Mouse (Mus musculus) left cerebral cortex, postnatal 36 days (tissue): ENCODE measurements around the gene Paqr8. TPM values are rescaled to one million over a fixed set of nuclear protein-coding genes. Genes with fewer than 3 reads are reported as not detected.

Experiments
- DNase-seq, 2 experiments: peaks; one replicate each; pipeline ENCODE4 v3.0.0; 2021 to 2022; ENCODE audit warnings: low spot score in 2 of 2, mixed read lengths in 1 of 2
- intact Hi-C: fragments of 180-260 bp; cut with DNase I; formaldehyde crosslinking; loops from one replicate; pipeline ENCODE4 v1.15.1; 2025
- total RNA-seq, 2 experiments: library from RNA; stranded (reverse); gene quantifications; 2 replicates each; pipeline ENCODE4 v1.2.3; 2021

Gene Paqr8
- 100 to 1,000 TPM; 123 to 125 TPM for total RNA-seq

DNA sequence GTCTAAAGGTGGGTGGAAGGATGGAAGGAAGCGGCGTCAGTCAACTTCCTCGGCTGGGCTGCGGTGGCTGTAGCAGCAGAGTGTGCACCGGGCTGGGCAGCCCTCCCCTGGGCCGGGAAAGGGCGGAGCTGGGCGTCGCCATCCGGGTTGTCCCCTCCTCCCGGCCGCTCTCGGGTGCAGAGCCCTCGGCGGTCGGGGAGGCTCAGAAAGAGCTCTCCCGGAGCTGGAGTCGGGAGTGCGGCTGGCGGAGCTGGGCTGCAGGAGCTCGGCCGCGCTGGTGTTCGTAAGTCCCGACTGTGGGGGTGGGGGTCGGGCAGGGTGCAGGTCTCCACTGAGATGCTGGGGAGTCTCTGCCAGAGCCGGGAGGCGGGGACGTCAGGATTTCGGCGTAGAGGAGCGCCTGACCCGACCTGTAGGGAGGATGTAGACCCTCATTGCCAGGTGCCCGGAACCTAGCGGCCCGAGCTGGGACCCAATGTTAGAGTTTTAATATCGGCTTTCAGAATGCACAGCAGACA lies at the start of gene Paqr8:
Paqr8 (plus strand) TSS at position 203 of the 518 bp plus-strand sequence.
- intact Hi-C loops: loop anchor here (5.0 to 10.0 kb wide), 4 partner anchors 42 to 278 kb away; no protein-coding TSS in a partner anchor
- peak; percentile 86 to 88 for DNase-seq

DNA sequence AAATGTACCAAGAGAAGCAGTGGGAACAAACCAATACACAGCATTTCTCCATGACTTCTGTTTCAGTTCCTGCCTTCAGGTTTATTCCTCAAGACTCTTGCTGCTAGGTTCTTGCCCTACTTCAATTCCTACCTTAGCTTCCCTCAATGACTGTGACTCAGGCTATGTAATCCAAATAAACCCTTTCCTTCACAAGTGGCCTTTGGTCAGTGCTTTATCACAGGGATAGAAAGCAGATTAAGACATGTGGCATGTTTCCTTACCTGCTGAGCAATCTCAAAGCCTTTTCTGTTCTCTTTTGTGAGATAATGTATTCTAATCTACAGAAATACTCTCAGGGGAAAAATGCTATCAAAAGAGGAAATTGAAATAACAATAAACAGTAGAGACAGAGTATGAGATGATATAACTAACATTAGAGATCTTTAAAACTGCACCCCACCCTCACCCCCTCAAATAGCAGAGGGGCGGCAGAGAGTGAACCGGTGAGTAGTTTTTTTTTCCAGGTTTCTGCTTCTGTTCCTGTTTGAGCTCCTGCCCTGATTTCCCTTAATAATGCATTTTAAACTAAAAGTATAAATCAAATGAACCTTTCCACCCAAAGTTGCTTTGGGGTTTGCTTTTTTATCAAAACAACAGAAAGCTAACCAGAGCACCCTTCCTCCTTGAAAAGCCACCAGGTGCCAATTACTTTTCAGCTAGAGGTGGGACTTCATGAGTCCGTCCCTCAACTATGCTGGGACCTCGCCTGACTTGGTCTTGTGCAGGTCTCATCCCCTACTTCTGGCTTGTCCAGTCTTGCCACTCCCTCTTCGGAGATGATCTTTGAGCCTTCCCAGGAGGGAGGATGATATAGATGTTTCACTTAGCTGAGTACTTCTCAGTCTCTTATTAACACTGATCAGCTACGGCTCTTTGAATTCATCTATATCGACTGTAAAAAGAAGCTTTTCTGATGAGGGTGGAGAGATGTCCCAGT lies 33.2 kb upstream of the Paqr8 start:
- intact Hi-C loops: no loop called here
- no peak for DNase-seq

DNA sequence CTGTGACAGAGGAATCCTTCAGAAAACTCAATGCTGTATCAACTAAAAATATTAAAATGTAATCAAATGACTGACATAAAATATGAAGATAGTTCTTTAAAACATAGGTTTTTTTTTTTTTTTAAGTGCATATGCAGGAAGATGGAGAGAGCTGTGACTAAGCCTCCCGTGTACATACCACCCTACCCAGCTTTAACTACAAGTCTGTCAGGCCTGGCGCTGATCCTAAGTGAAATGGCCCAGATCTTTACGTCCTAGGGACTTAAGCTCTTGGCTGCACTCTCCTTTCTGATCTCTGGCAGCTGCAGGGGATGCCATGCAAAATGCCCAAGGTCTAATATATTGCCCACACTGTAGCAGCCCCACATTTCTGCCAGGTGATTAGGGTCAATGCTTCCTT lies 29.6 kb upstream of the Paqr8 start:
- DNase-seq: no peak

DNA sequence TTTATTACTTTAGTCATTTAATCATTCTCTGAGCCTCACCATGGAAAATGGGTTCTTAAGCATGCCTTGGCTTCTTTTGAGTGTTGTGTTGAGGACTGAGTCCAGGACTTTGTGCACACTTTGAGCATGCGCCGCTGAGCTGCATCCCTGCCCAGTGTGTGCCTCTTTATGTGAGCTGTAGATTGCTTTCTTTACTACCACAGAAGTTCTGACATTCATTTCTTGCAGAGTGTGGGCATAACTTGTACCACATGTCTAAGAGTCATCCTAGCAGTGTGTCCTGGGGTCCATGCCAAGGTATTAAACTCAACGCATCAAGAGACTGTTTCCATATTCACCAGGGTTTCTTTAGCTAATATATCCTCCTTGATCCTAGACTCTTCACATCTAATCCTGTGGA lies 28.5 kb upstream of the Paqr8 start:
- DNase-seq: no peak
- intact Hi-C loops: no loop called here

More for the DNA sequence above, 29.6 kb upstream of the Paqr8 start:
- intact Hi-C loops: no loop called here

DNA sequence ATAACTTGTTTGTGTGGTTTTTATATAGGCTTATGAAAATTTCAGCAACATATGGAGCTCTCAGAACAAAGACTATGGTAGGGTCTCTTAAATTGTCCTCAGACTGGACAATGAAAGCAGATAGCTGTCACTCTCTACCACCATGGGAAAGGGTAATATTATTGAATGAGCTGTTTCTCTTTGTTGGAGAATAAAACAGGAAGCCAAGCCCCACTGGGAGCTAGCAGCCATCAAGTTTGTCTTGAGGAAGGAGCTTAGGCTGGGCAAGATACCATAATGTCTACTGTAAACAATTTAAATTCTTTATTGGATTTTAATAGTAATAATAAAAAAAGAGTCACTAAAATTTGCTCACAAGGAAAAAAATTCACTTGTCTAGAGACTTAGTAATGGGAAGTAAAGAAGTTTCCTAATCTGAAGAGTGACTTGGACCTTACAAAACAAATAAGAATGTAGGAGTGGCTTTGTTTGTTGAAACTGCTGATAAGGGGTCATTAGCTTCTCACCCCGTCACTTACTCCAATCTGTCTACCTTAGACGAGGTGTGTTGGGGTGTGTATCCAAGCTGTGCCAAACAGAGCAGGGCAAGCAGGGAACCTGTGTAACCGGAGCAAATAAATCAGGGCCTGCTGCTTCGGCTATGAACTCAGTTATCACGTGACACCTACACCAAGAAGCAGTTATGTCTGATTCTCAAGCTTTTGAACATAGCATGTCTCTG lies 26.8 kb upstream of the Paqr8 start:
- DNase-seq: no peak
- intact Hi-C loops: no loop called here

DNA sequence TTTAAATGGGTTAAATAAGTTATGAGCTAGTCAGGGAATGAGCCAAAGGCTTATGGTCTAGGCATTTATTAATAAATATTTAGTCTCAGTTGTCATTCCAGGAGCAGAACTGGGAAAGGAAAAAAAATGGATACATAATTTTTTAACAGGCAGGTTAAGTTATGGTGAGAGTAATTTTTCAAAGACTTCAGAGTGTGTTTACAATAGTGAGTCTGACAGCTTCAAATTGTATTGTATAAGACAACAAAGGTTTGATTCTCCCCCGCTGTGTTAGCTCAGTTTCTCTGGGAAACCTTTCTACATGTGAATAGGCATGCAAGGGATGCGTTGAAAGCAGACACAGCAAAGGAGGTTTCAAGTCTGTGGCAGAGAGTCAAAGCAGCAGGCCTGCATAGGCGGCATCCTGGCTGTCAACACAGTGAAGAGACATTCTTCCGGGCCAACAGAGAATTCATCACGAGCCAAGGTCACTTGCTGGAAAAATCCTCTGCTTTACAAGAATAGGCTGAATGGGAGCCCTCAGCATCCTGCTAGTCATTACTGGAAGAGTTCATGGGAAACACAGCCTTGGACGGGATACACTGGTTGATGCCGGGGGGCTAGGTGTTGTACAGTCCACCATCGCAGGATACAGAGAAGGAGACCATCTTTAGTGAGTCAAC lies 23.0 kb upstream of the Paqr8 start:
- no peak for DNase-seq
- intact Hi-C loops: no loop called here

DNA sequence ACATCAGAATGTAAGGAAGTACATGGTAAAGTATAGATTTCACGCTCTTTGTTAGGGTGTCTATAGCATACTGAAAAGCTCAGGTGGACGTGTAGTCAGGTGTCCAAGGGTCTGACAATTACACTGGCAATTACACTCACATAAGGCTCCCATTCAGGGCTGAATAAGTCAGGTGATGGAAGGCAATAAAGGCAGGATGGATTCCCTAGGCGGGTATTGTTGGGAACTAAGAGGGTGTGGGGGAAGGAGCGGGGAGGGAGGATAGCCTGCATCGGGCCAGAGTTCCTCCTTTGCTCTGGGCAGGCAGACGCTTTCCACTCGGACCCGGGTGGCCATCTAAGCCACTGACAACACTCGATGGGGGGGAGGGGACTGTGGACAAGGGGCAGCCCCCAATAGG lies 22.4 kb upstream of the Paqr8 start:
- DNase-seq: no peak
- intact Hi-C loops: no loop called here

DNA sequence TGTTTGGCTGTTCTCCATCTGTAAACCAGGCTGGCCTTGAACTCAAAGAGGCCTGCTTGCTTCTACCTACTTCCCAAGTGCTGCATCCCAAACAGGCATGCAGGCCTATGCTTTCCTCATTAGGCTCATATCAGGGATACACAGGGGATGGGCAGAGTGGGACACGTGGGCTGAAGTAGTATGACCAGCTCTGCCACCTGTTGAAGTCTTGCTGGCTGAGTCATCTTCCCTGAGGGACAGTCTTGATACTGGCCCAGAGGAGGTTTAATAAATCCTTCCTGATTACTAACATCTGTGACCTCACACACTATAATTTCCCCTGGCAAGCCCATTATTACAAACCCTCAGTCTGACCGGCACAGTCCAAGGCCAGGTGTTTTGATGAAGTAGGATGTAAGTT lies 19.5 kb upstream of the Paqr8 start:
- intact Hi-C loops: no loop called here
- no peak for DNase-seq

DNA sequence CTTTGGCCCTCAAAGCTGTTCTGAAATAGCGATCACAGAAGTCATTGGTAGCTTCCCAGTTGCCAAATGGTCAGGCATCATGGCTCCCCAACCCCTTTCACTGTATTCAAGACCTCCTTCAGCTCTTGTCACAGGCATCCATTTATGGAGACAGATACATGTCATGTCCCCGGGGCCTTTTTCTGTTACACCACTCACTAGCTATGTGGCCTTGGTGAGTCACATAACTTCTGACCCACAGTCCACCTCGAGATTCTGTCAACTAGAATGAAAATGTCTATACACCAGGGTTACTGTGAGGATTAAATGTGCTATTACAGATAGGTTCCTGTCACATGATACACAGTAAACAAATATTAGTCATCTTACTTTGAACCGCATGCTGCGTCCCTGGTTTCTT lies 17.9 kb upstream of the Paqr8 start:
- intact Hi-C loops: no loop called here
- DNase-seq: no peak

DNA sequence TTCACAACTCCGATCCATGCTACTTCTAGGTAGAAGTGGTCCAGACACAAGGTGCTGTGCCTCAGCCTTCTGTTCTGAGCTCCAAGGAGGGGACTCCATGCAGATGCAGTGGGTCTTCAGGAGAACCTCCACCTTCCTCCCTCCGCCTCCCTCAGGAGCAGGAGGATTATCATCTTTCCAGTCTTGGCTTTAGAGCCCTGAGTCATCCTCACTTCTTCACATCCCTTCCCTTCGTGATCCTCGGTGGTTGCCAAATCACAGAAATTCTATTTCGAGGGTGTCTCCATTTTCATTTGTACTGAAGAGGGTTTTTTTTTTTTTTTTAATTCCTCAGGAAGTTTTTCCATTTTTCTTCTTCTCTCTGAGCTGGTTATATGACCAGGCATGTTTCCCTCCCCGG lies 16.3 kb upstream of the Paqr8 start:
- peak in 1 of 2 experiments; percentile 41 for DNase-seq
- intact Hi-C loops: no loop called here

DNA sequence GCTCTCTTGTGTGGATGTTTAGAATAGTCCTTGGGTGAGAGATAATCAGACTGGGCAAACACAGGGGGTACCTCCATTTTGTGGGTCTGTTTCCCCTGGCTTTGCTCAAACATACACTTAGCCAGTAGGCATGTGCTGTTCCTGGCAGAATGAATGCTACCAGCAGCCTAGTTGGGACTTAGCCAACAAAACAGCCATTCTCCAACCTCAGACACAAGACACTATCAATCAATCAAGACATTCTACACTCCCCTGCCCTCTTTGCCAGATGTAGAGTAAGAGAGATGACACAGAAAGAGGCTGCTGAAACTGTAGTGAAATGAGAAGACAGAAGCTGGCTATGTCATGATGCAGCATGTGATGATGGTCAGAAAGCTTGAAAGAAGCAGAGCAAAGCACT lies 13.1 kb upstream of the Paqr8 start:
- no peak for DNase-seq
- intact Hi-C loops: no loop called here

DNA sequence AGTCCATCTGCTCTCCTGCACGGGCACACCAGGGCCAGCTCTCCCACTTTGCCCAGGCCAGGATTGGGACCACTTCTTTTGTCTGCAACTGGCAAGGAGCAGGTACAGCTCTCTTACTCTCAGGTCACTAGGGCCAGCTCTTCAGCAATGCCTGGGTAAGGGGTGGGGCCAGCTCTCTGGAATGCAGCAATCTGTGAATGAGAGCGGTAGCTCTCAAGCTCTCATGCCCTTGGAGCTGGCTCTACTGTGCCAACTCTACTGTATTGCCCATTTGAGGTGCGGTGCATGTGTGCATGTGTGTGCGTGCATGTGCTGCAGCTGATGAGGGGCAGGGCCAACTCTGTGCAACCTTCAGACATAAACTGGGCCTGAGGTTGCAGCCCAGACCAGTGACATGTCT lies 11.0 kb upstream of the Paqr8 start:
- no peak for DNase-seq
- intact Hi-C loops: no loop called here

DNA sequence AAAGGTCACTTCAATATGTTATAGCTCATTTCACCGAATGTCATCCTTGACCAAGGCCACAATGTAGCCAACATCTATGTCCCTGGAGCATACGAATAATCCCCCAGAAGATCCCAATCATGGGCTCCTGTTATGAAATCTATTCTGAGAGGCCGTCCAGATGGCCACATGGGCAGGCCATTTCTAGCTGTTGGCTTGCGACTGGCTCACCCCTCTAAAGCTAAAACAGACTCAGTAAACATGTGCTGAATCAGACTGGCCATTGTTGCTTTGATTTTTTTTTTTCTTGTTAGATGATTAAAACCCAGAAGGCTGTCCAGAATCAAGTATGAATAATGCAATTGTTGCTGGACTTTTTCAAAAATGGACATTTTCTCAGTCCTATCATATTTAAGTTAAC lies 7.3 kb upstream of the Paqr8 start:
- intact Hi-C loops: no loop called here
- no peak for DNase-seq

DNA sequence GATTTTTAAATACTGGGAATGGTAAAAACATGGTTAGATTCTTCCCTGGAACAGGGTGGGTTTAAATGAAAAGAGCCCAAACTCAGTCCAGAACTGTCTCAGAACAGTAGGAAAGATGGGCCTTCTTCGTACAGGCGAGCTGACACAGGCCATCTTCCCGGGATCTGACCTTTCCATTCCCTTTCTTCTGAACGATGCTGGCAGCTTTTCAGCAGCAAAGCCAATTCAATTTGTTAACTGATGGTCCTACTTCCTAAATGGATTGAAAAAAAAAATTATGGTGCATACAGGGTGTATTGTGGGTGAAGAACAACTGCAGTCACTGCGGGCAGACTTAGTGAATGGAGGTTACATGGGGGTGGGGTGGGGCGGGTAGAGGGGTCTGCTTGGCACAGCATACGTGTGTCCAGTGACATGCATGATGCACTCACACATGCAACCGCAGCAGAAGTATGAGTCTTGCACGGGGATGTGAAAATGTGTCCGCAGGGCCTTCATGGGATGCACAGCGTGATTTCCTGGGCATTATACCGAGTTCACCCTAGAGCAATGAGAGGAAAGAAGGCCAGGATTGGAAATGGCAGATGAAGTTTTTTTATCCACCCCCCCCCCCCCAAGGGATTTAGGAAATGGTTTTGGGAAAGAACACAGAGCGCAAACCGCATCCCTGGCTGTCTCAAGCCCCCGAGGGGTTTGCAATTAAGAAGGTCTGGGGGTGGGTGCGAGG lies 566 bp upstream of the Paqr8 start:
- intact Hi-C loops: loop anchor here (5.0 to 10.0 kb wide), 4 partner anchors 42 to 278 kb away; no protein-coding TSS in a partner anchor

DNA sequence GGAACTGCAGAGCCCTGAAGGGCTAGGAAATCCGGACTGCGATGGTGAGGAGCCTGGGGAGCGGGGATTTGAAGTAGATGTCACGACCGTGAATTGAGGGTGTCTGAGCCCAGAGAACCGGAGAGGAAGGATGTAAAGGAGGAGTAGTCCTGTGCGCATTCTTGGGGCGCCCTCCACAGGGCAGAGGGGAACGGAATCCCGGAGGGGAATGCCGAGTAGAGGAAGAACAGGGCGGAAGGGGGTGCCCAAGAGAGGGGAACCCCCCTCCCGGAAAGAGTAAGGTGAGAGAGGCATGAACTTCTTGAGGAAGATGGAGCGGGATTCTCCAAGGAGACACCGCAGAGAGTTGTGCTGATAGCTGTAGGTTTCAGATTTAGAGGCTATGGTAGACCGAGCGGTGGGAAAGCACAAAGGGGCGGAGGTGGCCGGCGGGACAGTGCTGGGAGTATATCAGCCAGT lies 564 bp downstream of the Paqr8 start:
- DNase-seq: peak; percentile 74 to 75
- intact Hi-C loops: loop anchor here (5.0 to 10.0 kb wide), 4 partner anchors 41 to 279 kb away; no protein-coding TSS in a partner anchor

More for the DNA sequence above, 566 bp upstream of the Paqr8 start:
- DNase-seq: no peak

DNA sequence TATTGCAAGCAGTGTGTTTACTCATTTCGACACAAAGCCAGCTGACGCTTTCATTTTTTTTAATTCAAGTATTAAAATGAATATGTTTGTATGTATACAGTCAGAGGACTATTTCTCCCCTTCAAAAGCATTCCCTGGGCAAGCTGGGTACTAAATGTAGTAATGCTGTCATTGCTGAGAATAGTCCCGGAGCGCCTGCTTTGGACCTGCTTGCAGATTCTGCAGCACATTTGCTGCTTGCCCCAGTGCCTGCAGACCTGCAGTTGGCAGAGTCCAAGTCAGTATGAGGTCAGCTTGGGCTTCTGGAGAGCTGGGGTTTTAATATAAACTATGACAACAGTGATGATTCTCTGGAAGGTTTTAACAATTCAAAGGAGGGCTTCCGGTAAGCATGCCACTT lies 2.7 kb downstream of the Paqr8 start:
- no peak for DNase-seq
- intact Hi-C loops: loop anchor here (5.0 to 10.0 kb wide), 4 partner anchors 39 to 281 kb away; no protein-coding TSS in a partner anchor

DNA sequence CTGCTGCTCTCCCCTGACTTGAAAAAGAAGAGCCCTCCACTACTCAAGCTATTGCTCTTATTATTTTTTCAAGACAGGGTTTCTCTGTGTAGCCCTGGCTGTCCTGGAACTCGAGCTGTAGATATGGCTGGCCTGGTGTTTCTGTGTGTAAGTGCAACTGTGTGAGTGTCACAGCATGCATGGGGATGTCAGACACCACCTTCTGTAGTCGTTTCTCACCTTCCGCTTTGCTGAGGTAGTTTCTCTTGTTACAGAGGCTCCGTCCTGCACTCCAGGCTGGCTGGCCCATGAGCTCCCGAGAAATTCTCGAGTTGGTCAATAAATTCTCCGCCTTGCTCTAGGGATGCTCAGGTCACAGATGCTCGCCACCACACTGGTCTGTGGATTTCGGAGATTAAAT lies 8.0 kb downstream of the Paqr8 start:
- no peak for DNase-seq
- intact Hi-C loops: loop anchor here (10.0 kb wide), 1 partner anchor 204 kb away; no protein-coding TSS in a partner anchor

DNA sequence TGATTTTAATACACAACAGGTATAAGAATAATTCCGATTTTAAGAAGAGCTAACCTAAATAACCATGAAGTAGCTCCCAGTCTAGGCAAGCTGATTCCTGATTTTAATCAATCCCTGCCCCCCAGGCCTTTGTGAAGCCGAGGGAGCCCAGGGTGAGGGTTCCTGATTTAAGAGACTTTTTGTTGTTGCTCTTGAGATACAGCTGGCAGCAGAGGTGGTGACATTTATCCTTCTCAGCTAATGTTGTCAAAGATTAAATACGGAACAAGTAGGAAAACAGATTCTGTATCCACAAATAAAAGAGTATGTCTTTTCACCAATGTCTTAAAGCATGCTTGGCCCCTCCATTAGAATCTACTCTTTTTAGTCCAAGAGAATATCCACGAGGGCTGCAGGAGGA lies 9.9 kb downstream of the Paqr8 start:
- intact Hi-C loops: no loop called here
- DNase-seq: no peak
